Mouse (Mus musculus): Measurements from ENCODE around the gene Atp1a3. TPM values are rescaled to one million over a fixed set of nuclear protein-coding genes. Genes with fewer than 3 reads are reported as not detected.
A peak's percentile ranks its signal among the peaks of the same experiment; 100 is the strongest.

Atp1a3 gene
- total RNA-seq, 2 experiments from 2014 or later: 4.9 to 11.5 TPM

DNA sequence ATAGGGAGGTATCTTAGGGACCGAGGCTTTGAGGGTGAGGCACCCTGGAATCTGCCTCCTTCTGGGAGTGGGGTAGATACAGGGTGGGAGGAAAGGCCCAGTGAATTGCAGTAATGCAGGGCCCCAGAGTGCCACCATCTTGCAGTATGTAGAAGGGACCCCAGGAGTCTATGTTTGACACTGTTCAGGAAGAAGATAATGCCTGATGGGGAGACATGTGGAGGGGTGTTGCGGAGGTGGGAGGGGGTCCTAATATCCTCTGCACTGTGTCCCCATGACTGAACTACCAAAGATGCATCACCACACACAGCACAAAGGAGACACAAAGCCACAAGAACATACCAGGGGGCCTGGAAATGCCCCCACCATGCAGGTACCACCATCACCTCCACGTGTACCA is 413 bp upstream of the Atp1a3 start:
- no peak for ATAC-seq (replicated peaks; ENCODE audit: low FRiP score, poor library complexity, severe bottlenecking)

DNA sequence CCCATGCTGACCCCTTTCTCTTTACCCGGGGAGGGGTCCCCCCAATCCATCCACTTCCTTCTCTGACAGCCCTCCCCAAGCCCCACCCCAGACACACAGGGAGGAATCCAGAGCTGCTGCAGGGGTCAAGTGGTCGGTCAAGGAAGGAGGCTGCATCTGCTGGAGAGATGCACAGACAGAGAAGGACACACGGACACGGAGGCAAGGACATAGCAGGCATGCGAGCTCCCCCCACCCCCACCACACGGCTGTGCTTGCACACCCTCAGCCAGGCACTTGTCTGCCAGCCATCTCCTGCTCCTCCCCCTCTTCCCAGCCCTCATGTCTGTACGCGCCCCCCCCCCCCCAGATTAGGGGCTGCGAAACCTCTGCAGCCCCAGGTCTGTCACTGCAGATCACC is 952 bp downstream of the Atp1a3 start:
- no peak for ATAC-seq (replicated peaks; ENCODE audit: low FRiP score, poor library complexity, severe bottlenecking)

DNA sequence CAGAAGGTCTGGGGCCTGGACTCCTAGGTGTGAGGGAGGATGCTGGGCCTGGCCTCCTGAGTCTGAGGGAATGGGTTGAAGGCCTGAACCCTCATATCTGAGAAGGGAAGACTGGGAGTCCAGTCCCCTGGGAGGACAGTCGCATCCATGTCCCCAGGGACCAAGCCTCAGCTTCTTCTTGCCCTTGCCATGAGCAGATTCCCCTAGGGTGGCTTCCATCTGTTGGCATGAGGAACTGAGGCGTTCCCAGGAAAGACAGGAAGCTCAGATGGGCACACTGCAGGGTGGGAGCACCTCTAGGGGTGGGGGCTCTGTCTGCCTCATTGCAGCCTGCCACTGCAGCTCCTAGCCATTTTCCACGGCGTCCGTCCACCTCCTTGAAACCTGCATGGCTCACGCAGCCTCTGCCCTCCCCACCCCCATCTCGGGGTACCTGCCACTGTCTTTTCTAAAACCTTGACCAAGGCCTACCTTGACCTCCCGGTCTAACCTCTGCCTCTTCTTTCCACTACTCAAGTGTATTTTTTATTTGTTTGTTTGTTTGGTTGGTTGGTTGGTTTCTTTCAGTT is 1.9 kb downstream of the Atp1a3 start:
- ATAC-seq (replicated peaks; ENCODE audit: low FRiP score, poor library complexity, severe bottlenecking): no peak

DNA sequence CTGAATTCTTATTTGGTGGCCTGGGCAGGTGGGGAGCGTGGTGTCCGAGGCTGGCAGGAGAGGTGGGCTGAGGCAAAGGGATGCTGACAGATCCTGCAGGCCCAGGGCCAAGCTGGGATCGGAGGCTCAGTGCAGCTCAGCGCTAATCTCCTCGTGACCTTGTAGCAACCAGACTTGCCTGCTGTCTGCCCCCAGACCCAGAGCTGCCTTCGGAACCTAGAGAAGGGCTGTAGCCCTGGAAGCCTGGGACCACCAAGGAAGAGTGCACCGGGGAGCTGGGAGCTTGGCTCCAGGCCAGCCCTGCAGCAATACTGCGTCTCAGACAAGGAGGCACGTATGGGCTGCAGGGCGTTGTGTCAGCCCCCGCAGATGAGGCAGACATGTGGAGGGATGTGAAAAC is 2.5 kb downstream of the Atp1a3 start:
- ATAC-seq (replicated peaks; ENCODE audit: low FRiP score, poor library complexity, severe bottlenecking): no peak

DNA sequence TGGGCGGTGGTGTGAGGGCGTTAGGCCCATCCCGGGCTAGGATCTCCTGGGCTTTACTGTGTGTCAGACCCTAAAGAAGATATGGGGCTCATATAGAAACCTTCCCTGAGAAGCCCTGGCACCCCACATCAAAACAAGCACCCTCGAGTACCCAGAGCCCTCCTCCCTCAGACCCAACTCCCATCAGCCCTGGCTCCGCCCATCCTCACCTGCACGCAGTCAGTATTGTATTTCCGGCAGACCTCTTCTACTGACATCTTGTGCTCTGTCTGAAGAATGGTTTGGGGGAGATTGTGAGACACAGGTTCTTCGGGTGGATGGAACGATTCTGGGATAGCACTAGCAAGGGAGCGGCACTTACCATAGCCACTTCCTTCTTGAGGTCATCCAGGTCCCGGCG is 5.0 kb downstream of the Atp1a3 start:
- no peak for ATAC-seq (replicated peaks; ENCODE audit: low FRiP score, poor library complexity, severe bottlenecking)

DNA sequence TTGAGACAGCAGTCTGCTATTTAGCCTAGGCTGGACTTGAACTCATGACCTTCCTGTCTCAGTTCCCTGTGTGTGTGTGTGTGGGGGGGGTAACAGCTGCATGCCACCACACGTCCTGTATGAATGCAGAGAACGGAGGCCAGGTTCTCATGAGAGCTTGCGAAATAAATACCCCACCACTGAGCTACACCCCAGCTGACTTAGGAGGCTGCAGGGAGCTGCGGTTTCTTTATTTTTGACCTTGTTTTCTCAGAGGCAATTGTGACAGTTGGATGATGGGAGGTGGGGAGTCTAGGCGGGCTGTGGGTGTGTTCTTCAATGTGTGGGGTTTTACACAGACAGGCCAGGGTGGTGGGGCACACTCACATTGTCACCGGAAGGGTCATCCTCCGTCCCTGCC is 5.5 kb downstream of the Atp1a3 start:
- no peak; the same call in 1 of the 2 replicates for ATAC-seq (replicated peaks; ENCODE audit: low FRiP score, poor library complexity, severe bottlenecking)

DNA sequence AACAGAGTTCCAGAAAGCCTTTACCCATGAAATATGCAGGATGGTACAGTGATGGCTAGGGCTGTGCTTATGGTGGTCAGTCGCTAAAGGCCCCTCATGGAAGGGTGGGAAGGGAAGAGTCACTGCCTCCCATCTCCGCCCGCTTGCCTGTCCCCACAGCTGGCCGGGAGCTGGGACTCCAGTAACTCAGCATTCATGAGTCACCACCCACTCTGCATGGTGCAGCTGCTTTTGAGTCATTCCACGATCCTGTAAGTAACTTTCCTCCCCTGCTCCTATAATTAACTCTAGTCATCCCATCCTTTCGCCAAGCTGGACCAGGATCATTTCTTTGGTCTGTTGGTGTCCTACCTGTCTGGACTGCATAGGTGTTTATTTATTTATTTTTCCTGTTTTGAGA is 12.7 kb downstream of the Atp1a3 start:
- no peak for ATAC-seq (replicated peaks; ENCODE audit: low FRiP score, poor library complexity, severe bottlenecking)

DNA sequence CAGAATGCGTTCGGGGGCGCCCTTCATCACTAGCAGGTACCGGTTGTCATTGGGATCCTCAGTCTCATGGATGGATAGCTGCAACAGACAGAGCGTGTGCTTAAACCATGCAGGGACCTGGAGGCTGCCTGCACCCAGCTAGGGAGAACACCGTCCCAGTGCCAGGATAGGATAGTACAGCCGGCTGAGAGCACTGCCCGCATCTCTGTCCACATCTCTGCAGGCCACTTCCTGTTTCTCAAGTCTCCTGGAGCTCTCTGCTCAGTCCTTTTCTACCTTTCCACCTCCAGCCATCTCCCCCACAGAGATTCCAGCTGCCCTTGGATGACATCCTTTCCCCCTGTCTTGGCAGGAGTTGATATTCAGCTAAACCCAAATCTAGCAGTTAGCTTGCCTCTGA is 15.3 kb downstream of the Atp1a3 start:
- no peak for ATAC-seq (replicated peaks; ENCODE audit: low FRiP score, poor library complexity, severe bottlenecking)

DNA sequence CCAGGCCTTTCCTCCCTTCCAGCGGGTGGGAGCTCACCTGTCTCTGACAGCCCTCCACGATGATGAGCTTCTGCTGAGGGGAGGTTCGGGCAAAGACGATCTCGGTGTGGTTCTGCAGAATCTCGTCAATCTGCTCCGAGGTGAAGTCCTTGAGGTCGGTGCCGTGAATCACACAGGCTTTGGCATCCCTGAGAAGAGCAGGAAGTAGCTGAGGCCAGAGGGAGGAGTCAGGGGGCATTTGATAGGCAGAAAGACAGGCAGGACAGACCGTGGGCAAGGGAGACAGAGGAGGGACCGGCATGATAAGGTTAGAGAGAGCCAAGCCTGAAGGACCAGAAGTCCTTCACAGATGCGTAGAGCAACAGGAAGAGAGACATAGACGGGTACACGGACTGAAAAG is 17.8 kb downstream of the Atp1a3 start:
- ATAC-seq (replicated peaks; ENCODE audit: low FRiP score, poor library complexity, severe bottlenecking): no peak

DNA sequence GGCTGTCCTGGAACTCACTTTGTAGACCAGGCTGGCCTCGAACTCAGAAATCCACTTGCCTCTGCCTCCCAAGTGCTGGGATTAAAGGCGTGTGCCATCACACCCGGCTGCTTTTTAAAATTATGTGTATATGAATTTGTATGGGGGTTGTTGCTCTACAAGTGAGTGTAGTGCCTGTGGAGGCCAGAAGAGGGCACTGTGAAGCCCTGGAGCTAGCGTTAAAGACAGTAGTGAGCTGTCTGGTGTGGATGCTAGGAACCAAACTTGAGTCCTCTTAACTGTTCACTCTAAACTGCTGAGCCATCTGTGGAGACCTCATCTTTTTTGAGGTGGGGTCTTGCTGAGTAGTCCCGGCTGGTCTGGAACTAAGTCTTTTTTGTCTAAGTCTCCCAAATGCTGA is 20.0 kb downstream of the Atp1a3 start:
- ATAC-seq (replicated peaks; ENCODE audit: low FRiP score, poor library complexity, severe bottlenecking): 0 out of 2 replicates have a peak, but pooled peaks have one; percentile 71

DNA sequence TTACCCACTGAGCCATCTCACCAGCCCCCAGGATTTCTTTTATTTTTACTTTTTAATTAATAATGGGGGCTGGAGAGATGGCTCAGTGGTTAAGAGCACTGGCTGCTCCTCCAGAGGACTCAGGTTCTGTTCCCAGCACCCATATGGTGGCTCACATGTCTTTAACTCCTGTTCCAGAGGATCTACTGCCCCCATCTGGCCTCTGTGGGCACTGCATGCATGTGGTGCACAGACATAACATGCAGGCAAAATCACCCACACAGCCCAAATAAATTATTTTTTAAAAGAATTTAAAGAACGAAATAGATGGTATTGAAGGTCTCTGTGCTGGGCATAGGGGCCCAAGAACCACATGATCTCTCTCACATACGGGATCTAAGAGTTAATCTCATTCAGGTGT is 21.5 kb downstream of the Atp1a3 start:
- no peak for ATAC-seq (replicated peaks; ENCODE audit: low FRiP score, poor library complexity, severe bottlenecking)

DNA sequence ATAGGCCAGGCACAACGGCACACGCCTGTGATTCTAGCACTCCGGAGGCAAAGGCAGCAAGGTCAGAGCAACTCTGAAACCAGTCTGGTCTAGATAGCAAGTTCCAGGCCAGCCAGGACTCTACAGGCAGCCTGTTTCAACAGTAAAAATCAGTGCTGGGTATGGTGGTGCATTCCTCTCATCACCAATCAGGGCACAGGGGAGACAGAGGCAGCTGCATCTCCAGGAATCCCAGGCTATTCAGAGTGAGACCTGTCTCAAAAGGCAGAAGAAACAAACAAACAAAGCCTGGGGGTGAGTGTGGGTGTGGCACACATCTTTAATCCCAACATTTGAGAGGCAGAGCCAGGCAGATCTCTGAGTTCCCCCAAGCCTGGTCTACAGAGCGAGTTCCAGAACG is 22.4 kb downstream of the Atp1a3 start:
- ATAC-seq (replicated peaks; ENCODE audit: low FRiP score, poor library complexity, severe bottlenecking): no peak

DNA sequence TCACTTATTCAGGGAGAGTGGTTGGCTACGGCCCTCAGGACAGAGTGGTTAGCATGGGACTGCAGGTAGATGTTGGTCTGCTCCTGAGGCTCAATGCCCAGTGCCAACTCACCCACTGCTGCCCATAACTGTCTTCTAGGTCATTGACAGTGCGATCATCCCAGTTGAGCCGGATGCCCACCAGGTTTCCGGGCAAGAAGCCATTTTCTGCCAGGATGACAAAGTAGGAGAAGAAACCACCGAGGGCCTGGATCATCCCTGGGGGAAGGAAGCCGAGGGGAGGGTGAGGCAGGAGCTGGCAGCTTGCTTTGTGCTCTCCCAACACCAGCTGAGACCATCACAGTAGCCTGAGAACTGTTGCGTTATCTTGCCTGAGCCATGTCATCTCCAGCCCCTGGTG is 25.3 kb downstream of the Atp1a3 start:
- ATAC-seq (replicated peaks; ENCODE audit: low FRiP score, poor library complexity, severe bottlenecking): no peak

DNA sequence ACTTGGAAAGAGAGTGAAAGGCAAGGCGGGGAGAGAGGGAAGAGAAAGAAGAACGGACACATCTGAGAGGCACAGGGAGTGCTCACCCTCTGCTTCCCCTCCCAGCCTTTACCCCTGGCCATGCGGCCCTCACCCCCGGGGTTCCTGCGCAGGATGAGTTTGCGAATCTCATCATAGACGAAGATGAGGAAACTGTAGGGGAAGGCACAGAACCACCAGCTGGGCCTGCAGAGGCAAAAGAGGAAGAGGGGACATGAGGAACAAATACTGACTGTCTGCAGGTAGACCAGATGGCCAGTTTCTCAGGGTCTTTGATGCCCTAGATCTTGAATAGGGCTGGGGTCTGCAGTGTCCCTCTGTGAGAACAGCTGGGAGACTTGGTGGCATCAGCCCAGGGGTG is 27.0 kb downstream of the Atp1a3 start:
- ATAC-seq (replicated peaks; ENCODE audit: low FRiP score, poor library complexity, severe bottlenecking): no peak

DNA sequence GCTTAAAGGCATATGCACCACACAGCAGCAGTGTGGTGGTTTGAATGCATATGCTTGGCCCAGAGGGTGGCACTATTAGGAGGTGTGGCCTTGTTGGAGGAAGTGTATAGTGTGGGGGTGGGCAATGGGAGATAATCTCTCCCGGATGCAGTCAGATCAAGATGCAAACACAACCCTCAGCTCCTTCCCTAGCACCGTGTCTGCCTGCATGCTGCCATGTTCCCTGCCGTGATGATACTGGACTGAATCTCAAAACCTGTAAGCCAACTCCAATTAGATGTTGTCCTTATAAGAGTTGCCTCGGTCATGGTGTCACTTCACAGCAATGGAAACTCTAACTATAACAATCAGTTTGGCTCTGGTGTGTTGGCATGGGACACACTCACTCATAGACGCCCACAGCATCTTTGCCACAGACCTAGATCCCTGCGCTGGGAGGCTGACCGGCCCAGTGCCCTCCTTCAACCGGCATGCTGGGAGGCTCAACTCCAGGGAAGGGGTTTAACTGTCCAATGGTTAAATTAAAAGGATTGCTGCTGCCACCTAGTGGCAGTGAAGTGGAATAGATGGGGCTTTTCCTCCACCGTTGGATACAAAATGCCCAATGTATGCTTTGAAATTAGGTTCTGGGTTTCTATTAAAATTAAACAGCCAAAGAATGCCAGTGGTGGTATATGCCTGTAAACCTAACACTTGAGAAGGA is 30.7 kb downstream of the Atp1a3 start:
- ATAC-seq (replicated peaks; ENCODE audit: low FRiP score, poor library complexity, severe bottlenecking): no peak

DNA sequence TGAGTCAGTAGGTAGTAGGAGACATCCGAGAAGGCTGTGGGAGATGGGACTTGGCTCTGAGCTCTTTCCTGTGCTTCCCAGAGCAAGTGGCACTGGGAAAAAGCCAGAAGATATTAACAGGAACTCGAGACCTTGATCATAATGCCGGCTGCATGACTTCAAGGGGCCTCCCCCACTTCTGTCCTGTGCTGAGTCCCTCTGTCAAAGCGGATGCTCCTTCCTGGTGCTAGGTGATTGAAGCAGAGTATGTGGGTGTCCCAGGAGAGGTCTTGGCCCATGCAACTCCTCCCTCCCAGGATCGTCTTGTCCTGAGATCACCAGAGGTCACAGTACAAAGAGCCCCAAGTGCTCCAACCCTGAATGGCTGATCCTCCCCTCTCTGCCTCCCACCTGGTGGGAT is 31.9 kb downstream of the Atp1a3 start:
- ATAC-seq (replicated peaks; ENCODE audit: low FRiP score, poor library complexity, severe bottlenecking): no peak

DNA sequence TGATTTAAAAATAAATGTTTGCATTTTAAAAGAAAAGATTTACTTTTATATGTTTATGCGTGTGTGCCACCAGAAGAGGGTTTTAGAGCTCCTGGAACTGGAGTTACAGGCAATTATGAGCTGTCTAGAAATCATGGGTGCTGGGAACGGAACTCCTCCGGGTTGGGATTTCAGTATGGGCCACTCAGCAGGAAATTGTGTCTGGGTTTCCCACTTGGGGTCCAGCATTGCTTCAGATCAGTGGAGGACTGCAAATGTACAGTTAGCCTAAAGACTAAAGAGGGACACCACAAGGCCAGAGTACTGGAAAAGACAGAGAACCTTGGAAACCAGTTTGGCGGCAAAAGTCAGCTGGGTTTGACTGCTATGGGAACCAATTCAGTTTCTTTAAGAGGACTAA is 32.5 kb downstream of the Atp1a3 start:
- no peak for ATAC-seq (replicated peaks; ENCODE audit: low FRiP score, poor library complexity, severe bottlenecking)

DNA sequence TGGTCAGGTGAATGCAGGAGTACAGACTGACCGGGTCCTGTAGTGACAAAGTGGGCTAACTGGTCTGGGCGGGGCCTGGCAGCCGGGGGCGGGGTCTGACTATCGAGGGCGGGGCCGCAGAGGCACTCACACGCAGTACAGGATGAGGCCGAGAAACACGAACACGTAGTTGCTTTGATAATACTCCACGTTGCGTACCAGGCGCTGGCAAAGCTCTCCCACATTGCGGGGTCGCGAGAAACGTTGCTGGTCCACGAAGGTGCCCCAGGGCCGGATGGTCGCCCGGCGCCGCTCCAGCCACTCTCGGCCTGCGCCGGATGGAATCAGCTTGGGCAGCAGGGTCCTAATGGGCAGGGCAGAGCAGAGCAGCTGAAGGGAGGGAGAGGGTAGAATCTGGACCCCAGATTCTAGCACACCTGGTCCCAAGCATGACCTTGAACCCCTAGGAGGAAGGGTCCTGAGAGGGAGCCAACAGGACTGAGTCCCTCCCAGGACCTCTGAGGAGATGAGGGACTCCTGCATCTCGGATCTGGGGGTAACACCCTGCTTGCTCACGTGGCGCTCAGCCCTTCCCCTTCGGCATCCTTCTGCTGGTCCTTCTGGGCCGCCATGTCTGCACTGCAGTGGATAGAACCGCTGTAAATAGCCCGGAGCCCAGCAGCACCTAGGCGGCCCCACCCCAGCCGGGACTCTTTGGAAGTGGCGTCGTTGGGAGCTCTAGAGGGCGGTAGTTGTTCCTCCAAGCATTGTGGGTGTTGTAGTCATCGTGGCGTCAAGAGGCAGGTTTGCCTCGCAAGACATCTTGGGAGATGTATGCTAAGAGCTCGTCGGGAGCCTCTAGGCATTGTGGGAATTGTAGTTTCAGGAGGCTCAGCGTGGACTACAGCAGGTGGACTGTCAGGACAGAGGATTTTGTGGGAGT is 33.5 kb downstream of the Atp1a3 start, which contains the start of gene Rabac1:
Gene Rabac1, minus strand, starts transcription at position 783 of the 922 bp plus-strand sequence.
- ATAC-seq (replicated peaks; ENCODE audit: low FRiP score, poor library complexity, severe bottlenecking): peak; percentile 96

DNA sequence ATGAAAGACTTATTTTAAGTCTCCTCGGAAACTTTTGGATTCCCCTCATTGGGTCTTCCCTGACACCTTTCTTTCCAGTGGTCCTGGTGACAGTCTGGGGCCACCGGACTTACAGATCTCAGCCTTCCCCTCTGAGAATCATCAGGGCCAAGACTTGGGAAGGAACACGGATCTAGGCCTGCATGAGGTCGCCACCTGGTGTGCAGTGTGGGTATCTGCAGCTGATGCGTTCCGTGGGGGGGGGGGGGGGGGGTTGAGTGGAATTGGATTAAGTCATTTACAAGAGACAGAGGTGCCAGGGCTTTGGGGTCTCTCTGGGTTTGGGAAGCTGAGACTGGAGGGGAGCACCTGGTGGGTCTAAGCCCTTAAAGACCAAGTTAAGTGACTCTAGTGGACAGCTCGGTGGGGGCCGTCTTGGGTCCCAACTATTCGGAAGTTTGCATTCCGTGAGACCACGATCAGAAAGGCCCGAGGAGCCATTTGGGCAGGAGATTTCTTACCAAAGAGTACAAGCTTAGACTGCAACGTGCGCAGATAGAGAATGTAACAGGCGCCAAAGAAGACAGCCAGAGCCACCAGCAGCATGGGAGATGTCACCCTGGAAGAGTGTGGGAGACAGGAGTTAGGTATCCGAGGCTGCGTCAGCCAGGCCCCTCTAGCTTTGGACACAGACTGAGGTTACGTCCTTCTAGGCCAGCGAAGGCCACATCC is 34.3 kb downstream of the Atp1a3 start:
- peak; percentile 19; the same call in 1 of the 2 replicates for ATAC-seq (replicated peaks; ENCODE audit: low FRiP score, poor library complexity, severe bottlenecking)

DNA sequence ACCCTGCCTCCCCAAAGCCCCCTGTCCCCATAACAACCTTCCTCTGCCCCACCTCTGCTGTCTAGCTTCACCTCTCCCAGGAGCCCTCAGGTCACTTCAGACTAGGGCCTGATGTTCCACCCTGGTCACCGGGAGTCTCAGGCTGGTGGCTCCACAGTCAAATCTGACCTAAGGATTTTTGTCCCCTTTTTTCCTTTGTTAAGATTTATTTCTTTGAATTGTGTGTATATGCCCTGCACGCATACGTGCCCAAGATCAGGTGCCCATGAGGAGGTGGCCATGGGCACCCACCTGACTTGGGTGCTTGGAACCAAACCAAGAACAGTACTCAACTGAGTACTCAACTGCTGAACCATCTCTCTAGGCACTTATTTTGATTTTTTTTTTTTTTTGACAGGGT is 35.4 kb downstream of the Atp1a3 start:
- ATAC-seq (replicated peaks; ENCODE audit: low FRiP score, poor library complexity, severe bottlenecking): no peak
